Mouse (Mus musculus): ENCODE measurements around the gene Lrba.

DNA sequence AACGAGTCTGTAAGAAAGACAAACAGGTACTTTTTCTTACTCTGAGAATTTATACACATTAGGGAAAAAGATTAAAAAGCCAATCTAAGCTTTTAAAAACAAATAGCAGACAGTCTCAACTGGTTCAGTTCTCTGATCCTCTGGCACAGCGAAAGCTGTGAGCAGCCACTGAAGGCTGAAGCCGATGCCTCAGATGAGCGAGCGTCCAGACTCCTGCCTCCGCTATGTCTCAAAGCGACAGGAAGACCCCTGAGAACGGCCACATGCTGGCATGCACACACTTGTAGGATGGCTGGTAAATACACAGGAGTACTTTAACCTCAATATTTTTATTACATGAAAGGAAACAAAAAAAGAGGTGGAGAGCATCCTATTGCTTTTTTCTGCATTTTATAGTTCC is 535.4 kb downstream of the Lrba start:
- no peak for TF ChIP-seq CTCF (IDR thresholded peaks at IDR 0.05)
- no peak for TF ChIP-seq POLR2A (IDR thresholded peaks at IDR 0.05; ENCODE audit: insufficient read depth, low read depth, low read length)
- no peak for TF ChIP-seq EP300 (IDR thresholded peaks at IDR 0.05; ENCODE audit: insufficient read depth, low read depth, low read length)
